ENCODE assay signal across 8 mouse cellular contexts in the genomic region with DNA sequence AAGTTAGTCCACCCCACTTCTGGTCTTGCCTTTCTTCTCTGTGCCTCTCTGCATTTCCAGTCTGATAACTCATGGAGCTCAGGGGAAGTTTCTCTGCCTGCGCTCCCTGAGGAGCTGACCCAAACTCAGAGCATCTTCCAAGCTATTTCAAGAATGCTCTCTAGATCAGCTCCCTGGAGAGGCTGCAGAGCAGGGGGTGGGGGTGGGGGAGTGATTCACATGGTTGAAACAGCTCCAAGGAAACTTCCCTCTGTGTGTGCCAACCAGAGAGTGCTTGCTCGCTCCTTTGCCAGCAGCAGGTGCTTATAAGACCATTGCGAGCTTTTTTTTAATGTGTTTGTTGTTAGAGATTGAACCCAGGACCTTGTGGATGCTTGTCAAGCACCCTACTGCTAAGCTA.
DNase-seq lines count a peak whose midpoint lies in the region; ATAC-seq lines count a peak whose summit lies in the region.

No protein-coding gene starts in this region.

- peak; percentile 7 to 8 for DNase-seq in heart, adult 9 months (ENCODE audit: low spot score in 2 of 2)
- no peak for DNase-seq in heart, adult 8-10 months (ENCODE audit: low spot score)
- DNase-seq in ovary, postnatal 36 days (ENCODE audit: low spot score), result peak; percentile 5
- DNase-seq in ovary, postnatal 10 days (ENCODE audit: low spot score), result no peak
- DNase-seq in frontal cortex, postnatal 36 days (ENCODE audit: low spot score in 2 of 2), result peak; percentile 27 to 40
- DNase-seq in layer of hippocampus, adult 9-11 months, result no peak
- DNase-seq in testis, postnatal 10 days (ENCODE audit: low spot score), result no peak

- no peak for ATAC-seq in erythroid progenitor cell, adult 5-6 weeks (replicated peaks; ENCODE audit: low FRiP score, poor library complexity, severe bottlenecking)

Comparison
In these comparisons a context has a peak if more than half of its experiments do, and no peak if none do; other contexts are left out.
1. DNase-seq: peak in heart, adult 9 months (2 of 2), ovary, postnatal 36 days (single experiment) and frontal cortex, postnatal 36 days (2 of 2); none in heart, adult 8-10 months (single experiment), ovary, postnatal 10 days (single experiment), layer of hippocampus, adult 9-11 months (single experiment) and testis, postnatal 10 days (single experiment).